Mouse (Mus musculus) hindbrain, embryonic 12.5 days (tissue): ENCODE data around the gene Zfp61. TPM values are rescaled to one million over a fixed set of nuclear protein-coding genes. Genes with fewer than 3 reads are reported as not detected.

Experiments used
- microRNA-seq: library from miRNA; unstranded; fragments of <30 nt; microRNA quantifications from one replicate; pipeline ENCODE4, GENCODE M21; 2017
- polyA plus RNA-seq: library from polyadenylated mRNA; unstranded; fragments of >200 nt; fragmentation: Nextera tagmentation; extraction: Ambion mirVana; gene quantifications from 2 replicates; pipeline ENCODE4 v1.2.1, GENCODE M21; 2016

Gene Zfp61
- polyA plus RNA-seq, 1 experiment from 2014 or later, result 45.0 TPM

Small RNAs within 50 kb of the gene (microRNA-seq; reads per million reads assigned to microRNA genes)
- not detected for gene Gm27592

Other genes with a start within 250 kb of the Zfp61 start
- gene Vmn1r183, start 248.0 kb downstream of the Zfp61 start, polyA plus RNA-seq, result not detected in 2 replicates
- 32.4 and 32.5 TPM in 2 replicates for gene Zfp180, start 219.3 kb downstream of the Zfp61 start, polyA plus RNA-seq
- gene Zfp112, start 188.9 kb downstream of the Zfp61 start, polyA plus RNA-seq, result 7.6 and 9.3 TPM in 2 replicates
- gene Zfp235, start 167.1 kb downstream of the Zfp61 start, polyA plus RNA-seq, result 19.2 TPM in 2 replicates
- 4.8 and 5.2 TPM in 2 replicates for gene Zfp114, start 126.2 kb downstream of the Zfp61 start, polyA plus RNA-seq
- gene Zfp111, start 89.8 kb downstream of the Zfp61 start, polyA plus RNA-seq, result 9.3 and 10.4 TPM in 2 replicates
- gene Zfp109, start 63.7 kb downstream of the Zfp61 start, polyA plus RNA-seq, result 4.9 and 5.5 TPM in 2 replicates
- 4.4 and 5.4 TPM in 2 replicates for gene Zfp108, start 46.4 kb downstream of the Zfp61 start, polyA plus RNA-seq
- 7.3 and 8.7 TPM in 2 replicates for gene Zfp93, start 30.8 kb downstream of the Zfp61 start, polyA plus RNA-seq
- 15.6 and 18.2 TPM in 2 replicates for gene Zfp94, start 15.4 kb upstream of the Zfp61 start, polyA plus RNA-seq
- gene Tescl, start 32.7 kb upstream of the Zfp61 start, polyA plus RNA-seq, result not detected in 2 replicates
- not detected in 2 replicates for gene Lypd5, start 48.0 kb upstream of the Zfp61 start, polyA plus RNA-seq
- gene Kcnn4, start 69.0 kb upstream of the Zfp61 start, polyA plus RNA-seq, result 2.1 and 2.4 TPM in 2 replicates
- gene Smg9, start 98.4 kb upstream of the Zfp61 start, polyA plus RNA-seq, result 28.9 and 29.5 TPM in 2 replicates
- gene Irgc1, start 151.1 kb upstream of the Zfp61 start, polyA plus RNA-seq, result not detected in 2 replicates
- 0.59 and 0.95 TPM in 2 replicates for gene Plaur, start 161.3 kb upstream of the Zfp61 start, polyA plus RNA-seq
- gene Cadm4, start 180.8 kb upstream of the Zfp61 start, polyA plus RNA-seq, result 41.3 and 42.3 TPM in 2 replicates
- gene Zfp428, start 205.8 kb upstream of the Zfp61 start, polyA plus RNA-seq, result 155 and 160 TPM in 2 replicates
- gene AC161166.1, start 211.2 kb upstream of the Zfp61 start, polyA plus RNA-seq, result 1.9 TPM in 2 replicates
- 29.0 and 34.1 TPM in 2 replicates for gene Irgq, start 229.5 kb upstream of the Zfp61 start, polyA plus RNA-seq
- not detected in 2 replicates for gene Pinlyp, start 244.9 kb upstream of the Zfp61 start, polyA plus RNA-seq
- gene Xrcc1, start 245.1 kb upstream of the Zfp61 start, polyA plus RNA-seq, result 75.9 and 87.9 TPM in 2 replicates